Mouse (Mus musculus) heart, embryonic 13.5 days (tissue): ENCODE results near the gene Ncan. TPM values are rescaled to one million over a fixed set of nuclear protein-coding genes. Genes with fewer than 3 reads are reported as not detected.
A peak's percentile ranks its signal among the peaks of the same experiment; 100 is the strongest.
"Not testable (repeated sequence)": the region's sequence is repeated elsewhere in the genome, so short reads cannot be mapped to it uniquely, and the experiment has no call there.

Experiments
- ATAC-seq: fragments of 200-750 bp; cut with Nextera tagmentation; 2 replicates; pipeline ENCODE4 v1.8.0; 2017; ENCODE audit warnings: moderate TSS enrichment; ENCODE audit not compliant: insufficient number of reproducible peaks, low FRiP score, low TSS enrichment; ENCODE audit errors: extremely low read depth
- H3K27ac ChIP-seq: fragments of 300-500 bp; sonication (generic); replicated peaks from 2 replicates; pipeline ENCODE4 v1.5.1; 2015; ENCODE audit warnings: moderate library complexity, mild to moderate bottlenecking, inconsistent platforms
- H3K27me3 ChIP-seq: fragments of 300-500 bp; sonication (generic); replicated peaks from 2 replicates; pipeline ENCODE4 v1.6.1; 2015; ENCODE audit warnings: mild to moderate bottlenecking, inconsistent platforms
- H3K36me3 ChIP-seq: fragments of 300-500 bp; sonication (generic); 2 replicates; pipeline ENCODE4 v1.6.1; 2015; ENCODE audit warnings: mild to moderate bottlenecking, inconsistent platforms
- H3K4me1 ChIP-seq: fragments of 300-500 bp; sonication (generic); 2 replicates; pipeline ENCODE4 v1.6.1; 2015; ENCODE audit warnings: inconsistent platforms
- H3K4me2 ChIP-seq: fragments of 300-500 bp; sonication (generic); 2 replicates; pipeline ENCODE4 v1.6.1; 2015; ENCODE audit warnings: inconsistent platforms, mild to moderate bottlenecking, moderate library complexity
- H3K4me3 ChIP-seq: fragments of 300-500 bp; sonication (generic); 2 replicates; pipeline ENCODE4 v1.5.1; 2015; ENCODE audit warnings: moderate library complexity, mild to moderate bottlenecking, inconsistent platforms
- H3K9ac ChIP-seq: fragments of 300-500 bp; sonication (generic); 2 replicates; pipeline ENCODE4 v1.6.1; 2015; ENCODE audit warnings: inconsistent platforms, mild to moderate bottlenecking, moderate library complexity
- H3K9me3 ChIP-seq: fragments of 300-500 bp; sonication (generic); 2 replicates; pipeline ENCODE4 v1.6.1; 2016; ENCODE audit warnings: inconsistent platforms
- WGBS: fragments of 180-500 bp; shearing (Covaris S2); methylation state at CpG from one replicate; pipeline ENCODE4 v1.1.7; 2015; ENCODE audit warnings: mixed read lengths; 5-methylcytosine and 5-hydroxymethylcytosine counted together
- microRNA-seq: library from miRNA; unstranded; fragments of <30 nt; microRNA quantifications from one replicate; pipeline ENCODE4, GENCODE M21; 2016
- polyA plus RNA-seq: library from polyadenylated mRNA; unstranded; fragments of >200 nt; fragmentation: Nextera tagmentation; extraction: Ambion mirVana; gene quantifications from 2 replicates; pipeline ENCODE4 v1.2.1, GENCODE M21; 2015

The Ncan gene
- polyA plus RNA-seq, 1 experiment from 2014 or later = 0.17 TPM

- Histone ChIP-seq H3K4me2 (no peak overlapping the region), H3K9ac (no peak overlapping the region), H3K27ac (no peak overlapping the region), H3K9me3 (no peaks in the 10 kb centered on the region), H3K4me3 (no peak overlapping the region), H3K4me1 (peaks cover 22% of the 10 kb centered on the region), H3K36me3 (peaks cover 34% of the 10 kb centered on the region), H3K27me3 (no peaks in the 10 kb centered on the region)
- ATAC-seq = no peak
- 54% methylated on average over 1 of the region's 1 CpGs for WGBS
These were observed 47.0 kb downstream of the Ncan start for GRCm38 (mm10) chr8:70073682-70074081.

GRCm38 (mm10) chr8:70073120-70073519 lies 47.6 kb downstream of the Ncan start:
- WGBS = 57% methylated on average over 8 of the region's 8 CpGs
- H3K4me1 ChIP-seq = peaks cover 25% of the 10 kb centered on the region
- H3K27ac ChIP-seq = no peak overlapping the region
- H3K36me3 ChIP-seq = peaks cover 40% of the 10 kb centered on the region
- peak overlapping the region; percentile 72 for H3K9ac ChIP-seq
- peak overlapping the region; percentile 46 for H3K4me3 ChIP-seq
- no peak for ATAC-seq
- H3K9me3 ChIP-seq = no peaks in the 10 kb centered on the region
- no peaks in the 10 kb centered on the region for H3K27me3 ChIP-seq
- H3K4me2 ChIP-seq = peak overlapping the region; percentile 78

- Histone ChIP-seq H3K9ac (peak within 1 kb of the TSS; percentile 72), H3K36me3 (peaks cover 45% of the 10 kb centered on the region), H3K27me3 (no peaks in the 10 kb centered on the region), H3K4me3 (peak within 1 kb of the TSS; percentile 46), H3K4me1 (peaks cover 25% of the 10 kb centered on the region), H3K9me3 (no peaks in the 10 kb centered on the region), H3K27ac (peak within 1 kb of the TSS; percentile 1; the same call in 1 of the 2 replicates), H3K4me2 (peak within 1 kb of the TSS; percentile 78)
- WGBS = 7% methylated on average over 25 of the region's 27 CpGs
- no peak for ATAC-seq
These were observed 48.1 kb downstream of the Ncan start, which contains the start of gene Tm6sf2 for GRCm38 (mm10) chr8:70072441-70073069. Gene Tm6sf2 (plus strand): TSS chr8:70072924.

- H3K9me3 ChIP-seq = no peaks in the 10 kb centered on the region
- H3K4me3 ChIP-seq = no peak overlapping the region; the same call in 1 of the 2 replicates
- ATAC-seq = no peak
- peak overlapping the region; percentile 1; the same call in 1 of the 2 replicates for H3K27ac ChIP-seq
- 0 out of 2 replicates have a peak overlapping the region, but pooled peaks have one; percentile 72 for H3K9ac ChIP-seq
- 71% methylated on average over 2 of the region's 2 CpGs for WGBS
- peaks cover 51% of the 10 kb centered on the region for H3K36me3 ChIP-seq
- peaks cover 25% of the 10 kb centered on the region for H3K4me1 ChIP-seq
- peak overlapping the region; percentile 78 for H3K4me2 ChIP-seq
- no peaks in the 10 kb centered on the region for H3K27me3 ChIP-seq
These were observed 48.7 kb downstream of the Ncan start for GRCm38 (mm10) chr8:70071836-70072440.

GRCm38 (mm10) chr8:70057721-70058120 lies 63.0 kb downstream of the Ncan start:
- H3K4me3 ChIP-seq = no peak overlapping the region
- 56% methylated on average over 1 of the region's 1 CpGs for WGBS

GRCm38 (mm10) chr8:70050434-70050833 lies 70.2 kb downstream of the Ncan start:
- H3K4me2 ChIP-seq, ATAC-seq, H3K9me3 ChIP-seq, H3K27me3 ChIP-seq, H3K4me1 ChIP-seq, H3K4me3 ChIP-seq, H3K27ac ChIP-seq, H3K9ac ChIP-seq: not testable (repeated sequence)
- 89% methylated on average over 5 of the region's 5 CpGs for WGBS
- peaks cover 70% of the 10 kb centered on the region for H3K36me3 ChIP-seq

More at GRCm38 (mm10) chr8:70057721-70058120, 63.0 kb downstream of the Ncan start:
- Histone ChIP-seq H3K4me1 (no peaks in the 10 kb centered on the region), H3K9me3 (no peaks in the 10 kb centered on the region), H3K36me3 (peaks cover 95% of the 10 kb centered on the region), H3K27me3 (no peaks in the 10 kb centered on the region), H3K27ac (no peak overlapping the region), H3K4me2 (no peak overlapping the region), H3K9ac (no peak overlapping the region)
- no peak for ATAC-seq

GRCm38 (mm10) chr8:70049662-70050061 lies 71.0 kb downstream of the Ncan start:
- peaks cover 5% of the 10 kb centered on the region; the same call in 1 of the 2 replicates for H3K4me1 ChIP-seq
- ATAC-seq = no peak
- peaks cover 62% of the 10 kb centered on the region for H3K36me3 ChIP-seq
- H3K4me3 ChIP-seq = no peak overlapping the region
- H3K27ac ChIP-seq = no peak overlapping the region
- no peaks in the 10 kb centered on the region for H3K27me3 ChIP-seq
- H3K9ac ChIP-seq = no peak overlapping the region
- no peak overlapping the region for H3K4me2 ChIP-seq
- no peaks in the 10 kb centered on the region for H3K9me3 ChIP-seq

GRCm38 (mm10) chr8:70043996-70044395 lies 76.7 kb downstream of the Ncan start:
- no peak overlapping the region for H3K27ac ChIP-seq
- H3K36me3 ChIP-seq = peaks cover 12% of the 10 kb centered on the region
- peak overlapping the region; percentile 98 for H3K4me2 ChIP-seq
- no peak for ATAC-seq
- no peaks in the 10 kb centered on the region for H3K9me3 ChIP-seq
- H3K27me3 ChIP-seq = no peaks in the 10 kb centered on the region
- H3K4me3 ChIP-seq = peak overlapping the region; percentile 100
- WGBS = 84% methylated on average over 5 of the region's 5 CpGs
- peak overlapping the region; percentile 98 for H3K9ac ChIP-seq
- peaks cover 42% of the 10 kb centered on the region for H3K4me1 ChIP-seq

Small RNAs within 50 kb of the gene (microRNA-seq; reads per million reads assigned to microRNA genes)
- not detected for gene Mir7066

Other genes with a start within 250 kb of the Ncan start
- 0.55 and 0.56 TPM in 2 replicates for gene Cilp2, start 233.2 kb downstream of the Ncan start, polyA plus RNA-seq
- gene Tssk6, start 218.7 kb downstream of the Ncan start, polyA plus RNA-seq = 1.9 and 2.2 TPM in 2 replicates
- gene Ndufa13, start 218.3 kb downstream of the Ncan start, polyA plus RNA-seq = 304 and 343 TPM in 2 replicates
- gene Yjefn3, start 218.2 kb downstream of the Ncan start, polyA plus RNA-seq = 8.1 and 8.2 TPM in 2 replicates
- gene Gatad2a, start 124.5 kb downstream of the Ncan start, polyA plus RNA-seq = 27.3 and 29.9 TPM in 2 replicates
- gene Mau2, start 78.1 kb downstream of the Ncan start, polyA plus RNA-seq = 34.9 and 36.0 TPM in 2 replicates
- 31.1 and 32.6 TPM in 2 replicates for gene Sugp1, start 78.1 kb downstream of the Ncan start, polyA plus RNA-seq
- 1.1 and 1.6 TPM in 2 replicates for gene Tm6sf2, start 47.9 kb downstream of the Ncan start, polyA plus RNA-seq
- 0.12 and 0.23 TPM in 2 replicates for gene Hapln4, start 37.4 kb downstream of the Ncan start, polyA plus RNA-seq
- 30.5 and 34.3 TPM in 2 replicates for gene Nr2c2ap, start 10.5 kb upstream of the Ncan start, polyA plus RNA-seq
- 15.1 and 17.0 TPM in 2 replicates for gene Rfxank, start 18.3 kb upstream of the Ncan start, polyA plus RNA-seq
- gene Borcs8, start 18.6 kb upstream of the Ncan start, polyA plus RNA-seq = 36.1 and 40.0 TPM in 2 replicates
- 0.15 and 0.40 TPM in 2 replicates for gene Mef2b, start 18.8 kb upstream of the Ncan start, polyA plus RNA-seq
- gene Tmem161a, start 51.5 kb upstream of the Ncan start, polyA plus RNA-seq = 91.8 and 104 TPM in 2 replicates
- gene Slc25a42, start 91.4 kb upstream of the Ncan start, polyA plus RNA-seq = 8.0 and 8.3 TPM in 2 replicates
- gene Sugp2, start 113.4 kb upstream of the Ncan start, polyA plus RNA-seq = 23.2 and 24.3 TPM in 2 replicates
- gene Armc6, start 113.6 kb upstream of the Ncan start, polyA plus RNA-seq = 20.6 and 20.7 TPM in 2 replicates
- gene Homer3, start 162.0 kb upstream of the Ncan start, polyA plus RNA-seq = 34.1 and 37.2 TPM in 2 replicates
- gene Ddx49, start 181.6 kb upstream of the Ncan start, polyA plus RNA-seq = 32.6 and 34.1 TPM in 2 replicates
- gene Cope, start 181.6 kb upstream of the Ncan start, polyA plus RNA-seq = 294 and 344 TPM in 2 replicates
- gene Cers1, start 194.9 kb upstream of the Ncan start, polyA plus RNA-seq = 1.9 and 2.6 TPM in 2 replicates
- gene Gdf1, start 208.9 kb upstream of the Ncan start, polyA plus RNA-seq = 0.74 and 0.99 TPM in 2 replicates
- gene Upf1, start 232.4 kb upstream of the Ncan start, polyA plus RNA-seq = 11.3 and 12.2 TPM in 2 replicates